Mouse (Mus musculus) cerebellum, adult 11 months (tissue): ENCODE results near the gene Mrgpra2a.
"Not testable (repeated sequence)": the region's sequence is repeated elsewhere in the genome, so short reads cannot be mapped to it uniquely, and the experiment has no call there.

Experiments
- DNase-seq: peaks from one replicate; pipeline ENCODE4 v3.0.0; 2022

The Mrgpra2a gene

DNA sequence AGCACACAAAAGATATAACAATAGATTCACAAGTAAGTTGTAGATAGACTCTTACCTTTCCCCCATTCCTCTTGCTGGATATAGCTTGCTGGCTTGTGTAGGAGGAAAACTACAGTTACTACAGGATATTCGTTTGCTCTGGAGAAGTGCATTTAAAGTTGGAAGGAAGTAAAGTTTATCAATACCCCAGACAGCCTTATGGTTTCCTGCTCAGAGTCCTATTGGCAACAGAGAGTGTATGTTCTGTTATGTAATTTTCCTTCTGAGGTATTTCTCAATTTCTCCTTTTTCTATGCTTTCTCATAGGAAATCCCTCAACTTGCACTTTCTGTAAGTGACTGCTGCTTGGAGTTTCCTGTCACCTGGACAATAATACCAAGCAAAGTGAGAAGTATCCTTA, at the start of gene Mrgpra2a:
Mrgpra2a (minus strand) TSS at position 125 of the 400 bp plus-strand sequence.
- not testable (repeated sequence) for DNase-seq

DNA sequence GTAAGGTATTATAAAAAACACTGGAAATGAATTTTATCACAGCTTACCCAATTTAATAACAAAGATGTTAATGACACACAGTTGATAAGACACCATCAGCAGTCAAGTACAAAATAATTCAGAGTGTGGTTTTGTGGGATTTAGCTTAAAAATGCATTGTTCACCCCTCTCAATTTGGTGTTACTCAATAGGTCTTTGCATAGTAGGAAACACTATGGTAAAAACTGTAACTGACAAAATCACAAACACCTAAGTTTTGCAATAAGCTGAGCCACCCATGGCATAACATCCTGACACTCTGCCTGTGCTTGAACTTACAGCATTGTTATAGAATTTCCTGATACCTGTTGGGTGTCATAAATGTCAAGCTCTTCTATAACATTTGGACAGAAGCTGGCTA, 39.3 kb upstream of the Mrgpra2a start:
- DNase-seq = not testable (repeated sequence)

DNA sequence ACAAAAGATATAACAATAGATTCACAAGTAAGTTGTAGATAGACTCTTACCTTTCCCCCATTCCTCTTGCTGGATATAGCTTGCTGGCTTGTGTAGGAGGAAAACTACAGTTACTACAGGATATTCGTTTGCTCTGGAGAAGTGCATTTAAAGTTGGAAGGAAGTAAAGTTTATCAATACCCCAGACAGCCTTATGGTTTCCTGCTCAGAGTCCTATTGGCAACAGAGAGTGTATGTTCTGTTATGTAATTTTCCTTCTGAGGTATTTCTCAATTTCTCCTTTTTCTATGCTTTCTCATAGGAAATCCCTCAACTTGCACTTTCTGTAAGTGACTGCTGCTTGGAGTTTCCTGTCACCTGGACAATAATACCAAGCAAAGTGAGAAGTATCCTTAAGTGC, 37.5 kb upstream of the Mrgpra2a start:
- not testable (repeated sequence) for DNase-seq

DNA sequence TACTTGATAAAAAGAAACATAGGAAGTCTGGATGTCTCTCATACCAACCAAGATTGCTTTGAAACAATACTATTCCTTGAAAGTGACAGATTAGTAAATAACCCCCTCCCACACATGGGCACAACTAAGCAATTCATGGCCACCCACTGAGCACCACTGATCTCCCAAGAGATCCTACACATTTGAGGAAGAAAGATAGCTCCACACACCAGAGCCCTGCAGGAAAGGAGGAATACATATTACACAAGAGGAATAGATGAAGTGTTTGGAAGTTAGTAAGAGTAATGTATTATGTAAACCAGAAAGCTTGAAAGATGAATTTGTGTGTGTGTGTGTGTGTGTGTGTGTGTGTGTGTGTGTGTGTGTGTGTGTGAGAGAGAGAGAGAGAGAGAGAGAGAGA, 31.2 kb upstream of the Mrgpra2a start:
- not testable (repeated sequence) for DNase-seq

DNA sequence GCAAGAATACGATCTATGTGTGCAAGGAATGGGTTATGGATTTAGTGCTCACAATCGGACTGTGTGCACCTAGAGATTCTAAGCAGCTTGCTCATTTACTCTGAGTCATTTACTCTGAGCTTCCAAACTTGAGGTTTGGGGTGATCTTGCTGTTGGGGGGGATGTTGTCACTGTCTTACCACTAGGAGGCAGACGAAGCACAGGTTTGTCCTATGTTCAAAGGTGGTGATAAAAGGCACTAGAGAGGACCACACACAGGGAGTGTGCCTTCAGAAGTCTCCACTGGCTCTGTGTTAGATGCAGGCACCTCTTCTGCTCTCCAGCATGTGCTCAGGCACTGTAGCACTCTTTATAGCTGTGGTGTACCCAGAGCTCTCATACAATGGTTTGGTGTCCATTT, 22.0 kb upstream of the Mrgpra2a start:
- not testable (repeated sequence) for DNase-seq

DNA sequence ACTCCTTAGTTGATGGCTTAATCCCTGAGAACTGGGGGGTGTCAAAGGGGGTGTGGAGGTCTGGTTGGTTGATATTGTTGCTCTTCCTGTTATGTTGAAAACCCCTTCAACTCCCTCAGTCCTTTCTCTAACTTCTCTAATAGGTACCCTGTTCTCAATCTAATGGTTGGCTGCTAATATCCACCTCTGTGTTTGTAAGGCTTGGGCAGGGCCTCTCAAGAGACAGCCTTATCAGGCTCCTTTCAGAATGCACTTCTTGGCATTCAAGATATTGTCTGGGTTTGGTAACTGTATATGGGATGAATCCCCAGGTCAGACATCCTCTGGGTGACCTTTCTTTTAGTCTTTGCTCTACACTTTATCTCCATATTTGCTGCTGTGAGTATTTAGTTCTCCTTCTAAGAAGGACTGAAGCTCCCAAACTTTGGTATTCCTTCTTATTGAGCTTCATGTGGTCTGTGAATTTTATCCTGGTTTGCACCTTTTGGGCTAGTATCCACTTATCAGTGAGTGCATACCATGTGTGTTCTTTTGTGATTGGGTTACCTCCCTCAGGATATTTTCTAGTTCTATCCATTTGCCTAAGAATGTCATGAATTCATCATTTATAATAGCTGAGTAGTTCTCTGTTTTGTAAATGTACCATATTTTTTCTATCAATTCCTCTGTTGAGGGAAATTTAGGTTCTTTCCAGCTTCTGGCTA, 13.5 kb upstream of the Mrgpra2a start:
- DNase-seq = not testable (repeated sequence)

DNA sequence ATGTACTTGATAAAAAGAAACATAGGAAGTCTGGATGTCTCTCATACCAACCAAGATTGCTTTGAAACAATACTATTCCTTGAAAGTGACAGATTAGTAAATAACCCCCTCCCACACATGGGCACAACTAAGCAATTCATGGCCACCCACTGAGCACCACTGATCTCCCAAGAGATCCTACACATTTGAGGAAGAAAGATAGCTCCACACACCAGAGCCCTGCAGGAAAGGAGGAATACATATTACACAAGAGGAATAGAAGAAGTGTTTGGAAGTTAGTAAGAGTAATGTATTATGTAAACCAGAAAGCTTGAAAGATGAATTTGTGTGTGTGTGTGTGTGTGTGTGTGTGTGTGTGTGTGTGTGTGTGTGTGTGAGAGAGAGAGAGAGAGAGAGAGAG, 6.2 kb downstream of the Mrgpra2a start:
- not testable (repeated sequence) for DNase-seq

DNA sequence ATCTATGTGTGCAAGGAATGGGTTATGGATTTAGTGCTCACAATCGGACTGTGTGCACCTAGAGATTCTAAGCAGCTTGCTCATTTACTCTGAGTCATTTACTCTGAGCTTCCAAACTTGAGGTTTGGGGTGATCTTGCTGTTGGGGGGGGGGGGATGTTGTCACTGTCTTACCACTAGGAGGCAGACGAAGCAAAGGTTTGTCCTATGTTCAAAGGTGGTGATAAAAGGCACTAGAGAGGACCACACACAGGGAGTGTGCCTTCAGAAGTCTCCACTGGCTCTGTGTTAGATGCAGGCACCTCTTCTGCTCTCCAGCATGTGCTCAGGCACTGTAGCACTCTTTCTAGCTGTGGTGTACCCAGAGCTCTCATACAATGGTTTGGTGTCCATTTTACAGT, 15.5 kb downstream of the Mrgpra2a start:
- DNase-seq = not testable (repeated sequence)

DNA sequence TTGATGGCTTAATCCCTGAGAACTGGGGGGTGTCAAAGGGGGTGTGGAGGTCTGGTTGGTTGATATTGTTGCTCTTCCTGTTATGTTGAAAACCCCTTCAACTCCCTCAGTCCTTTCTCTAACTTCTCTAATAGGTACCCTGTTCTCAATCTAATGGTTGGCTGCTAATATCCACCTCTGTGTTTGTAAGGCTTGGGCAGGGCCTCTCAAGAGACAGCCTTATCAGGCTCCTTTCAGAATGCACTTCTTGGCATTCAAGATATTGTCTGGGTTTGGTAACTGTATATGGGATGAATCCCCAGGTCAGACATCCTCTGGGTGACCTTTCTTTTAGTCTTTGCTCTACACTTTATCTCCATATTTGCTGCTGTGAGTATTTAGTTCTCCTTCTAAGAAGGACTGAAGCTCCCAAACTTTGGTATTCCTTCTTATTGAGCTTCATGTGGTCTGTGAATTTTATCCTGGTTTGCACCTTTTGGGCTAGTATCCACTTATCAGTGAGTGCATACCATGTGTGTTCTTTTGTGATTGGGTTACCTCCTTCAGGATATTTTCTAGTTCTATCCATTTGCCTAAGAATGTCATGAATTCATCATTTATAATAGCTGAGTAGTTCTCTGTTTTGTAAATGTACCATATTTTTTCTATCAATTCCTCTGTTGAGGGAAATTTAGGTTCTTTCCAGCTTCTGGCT, 24.0 kb downstream of the Mrgpra2a start:
- DNase-seq = not testable (repeated sequence)

DNA sequence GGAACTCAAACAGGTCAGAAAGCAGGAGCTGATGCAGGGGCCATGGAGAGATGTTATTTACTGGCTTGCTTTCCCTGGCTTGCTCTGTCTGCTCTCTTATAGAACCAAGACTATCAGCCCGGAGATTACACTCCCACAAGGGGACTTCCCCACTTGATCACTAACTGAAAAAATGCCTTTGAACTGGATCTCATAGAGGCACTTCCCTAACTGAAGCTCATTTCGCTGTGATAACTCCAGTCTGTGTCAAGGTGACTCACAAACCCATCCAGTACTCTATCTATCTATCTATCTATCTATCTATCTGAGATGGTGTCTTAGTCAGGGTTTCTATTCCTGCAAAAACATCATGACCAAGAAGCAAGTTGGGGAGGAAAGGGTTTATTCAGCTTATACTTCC, 41.3 kb downstream of the Mrgpra2a start:
- no peak for DNase-seq

DNA sequence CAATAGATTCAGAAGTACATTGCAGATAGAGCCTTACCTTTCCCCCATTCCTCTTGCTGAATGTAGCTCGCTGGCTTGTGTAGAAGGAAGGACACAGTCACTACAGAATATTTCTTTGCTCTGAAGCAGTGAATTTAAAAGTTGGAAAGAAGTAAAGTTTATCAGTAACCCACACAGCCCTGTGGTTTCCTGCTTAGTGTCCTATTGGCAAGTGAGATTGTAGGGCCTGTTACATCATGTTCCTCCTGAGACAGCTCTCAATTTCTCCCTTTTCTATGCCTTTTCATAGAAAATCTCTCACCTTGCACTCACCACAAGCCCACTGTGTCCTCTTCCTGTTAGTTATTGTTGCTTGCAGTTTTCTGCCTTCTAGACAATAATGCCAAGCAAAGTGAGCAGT, 42.4 kb downstream of the Mrgpra2a start:
- no peak for DNase-seq

DNA sequence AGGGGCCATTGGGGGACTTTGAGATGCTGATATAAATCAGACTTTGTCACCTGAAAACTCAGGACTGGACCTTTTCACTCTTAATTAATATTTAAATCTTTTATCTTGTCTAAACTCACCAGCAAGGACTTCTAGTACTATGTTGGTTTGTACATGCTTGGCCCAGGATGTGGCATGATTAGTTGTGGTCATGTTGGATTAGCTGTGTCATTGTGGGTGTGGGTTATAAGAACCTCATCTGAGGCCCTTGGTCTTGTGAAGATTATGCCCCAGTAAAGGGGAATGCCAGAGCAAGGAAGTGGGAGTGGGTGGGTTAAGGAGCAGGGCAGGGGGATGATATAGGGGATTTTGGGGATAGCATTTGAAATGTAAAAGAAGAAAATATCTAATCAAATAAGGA, 50.8 kb downstream of the Mrgpra2a start:
- no peak for DNase-seq
